Mouse (Mus musculus) kidney, postnatal 10 days (tissue): ENCODE data around the gene Aldh1a3.
A peak's percentile ranks its signal among the peaks of the same experiment; 100 is the strongest.

Experiments used
- DNase-seq: peaks from one replicate; pipeline ENCODE4 v3.0.0; 2021; ENCODE audit warnings: mixed read lengths

The Aldh1a3 gene

GRCm38 (mm10) chr7:66427437-66428161 lies at the start of gene Aldh1a3:
Aldh1a3 (minus strand) TSS chr7:66427517.
- peak; percentile 79 for DNase-seq

- no peak for DNase-seq
These were observed 49.0 kb upstream of the Aldh1a3 start for GRCm38 (mm10) chr7:66476289-66476688.

GRCm38 (mm10) chr7:66471641-66472216 lies 44.4 kb upstream of the Aldh1a3 start:
- DNase-seq, result peak; percentile 35

DNA sequence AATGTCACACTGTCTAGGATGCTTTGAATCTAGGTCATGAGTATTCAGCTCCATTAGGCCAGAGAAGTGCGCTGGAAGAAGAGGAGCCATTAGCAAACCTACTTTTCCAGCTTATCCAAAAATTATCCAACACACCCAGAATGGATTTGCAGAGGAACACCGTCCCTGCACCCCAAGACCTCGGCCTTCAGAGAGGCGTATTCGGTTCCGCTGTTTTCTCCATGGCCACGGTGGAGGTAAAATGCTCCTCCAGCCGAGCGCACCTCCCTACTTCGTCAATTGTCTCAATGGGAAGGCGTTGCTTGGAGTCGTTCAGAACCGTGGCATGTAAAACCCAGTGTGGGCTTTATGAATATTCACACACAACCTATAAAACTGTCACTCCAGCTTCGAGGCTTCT lies 39.3 kb upstream of the Aldh1a3 start:
- DNase-seq, result no peak

GRCm38 (mm10) chr7:66465241-66465640 lies 37.9 kb upstream of the Aldh1a3 start:
- no peak for DNase-seq

GRCm38 (mm10) chr7:66463081-66463480 lies 35.8 kb upstream of the Aldh1a3 start:
- DNase-seq, result no peak

DNA sequence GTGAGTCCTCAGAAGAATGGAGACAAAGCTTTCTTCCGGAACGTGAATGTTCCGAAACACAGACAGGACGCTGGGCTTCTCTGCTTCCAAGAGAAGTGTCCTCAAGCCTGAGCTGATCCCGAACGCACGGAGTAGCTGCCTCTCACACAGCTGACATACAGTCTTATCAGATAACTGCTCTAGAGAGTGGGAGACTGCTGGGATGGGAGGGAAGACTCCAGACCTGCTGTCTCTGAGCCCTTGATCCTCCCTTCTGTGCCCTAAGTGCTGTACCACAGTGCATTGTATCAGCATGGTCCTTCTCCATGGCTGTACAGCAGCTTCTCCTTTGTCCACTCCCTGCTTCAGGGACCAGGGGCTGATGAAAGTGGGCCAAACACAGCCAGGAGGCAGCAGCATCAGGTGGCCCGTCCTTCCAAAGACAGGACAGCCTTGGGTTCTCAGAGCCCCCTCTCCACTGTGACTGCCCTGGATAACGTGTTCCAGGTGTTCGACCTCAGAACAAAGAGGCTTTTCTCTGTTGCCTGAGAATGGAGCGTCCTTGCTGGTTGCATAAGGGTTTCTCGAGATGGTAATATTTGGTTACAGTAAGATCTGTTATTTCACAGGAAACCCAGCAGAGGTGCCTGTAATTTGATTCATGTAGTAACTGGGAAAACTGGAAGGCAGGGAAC lies 24.4 kb upstream of the Aldh1a3 start:
- DNase-seq, result no peak

- DNase-seq, result peak; percentile 51
These were observed 22.8 kb upstream of the Aldh1a3 start for GRCm38 (mm10) chr7:66449971-66450752.

DNA sequence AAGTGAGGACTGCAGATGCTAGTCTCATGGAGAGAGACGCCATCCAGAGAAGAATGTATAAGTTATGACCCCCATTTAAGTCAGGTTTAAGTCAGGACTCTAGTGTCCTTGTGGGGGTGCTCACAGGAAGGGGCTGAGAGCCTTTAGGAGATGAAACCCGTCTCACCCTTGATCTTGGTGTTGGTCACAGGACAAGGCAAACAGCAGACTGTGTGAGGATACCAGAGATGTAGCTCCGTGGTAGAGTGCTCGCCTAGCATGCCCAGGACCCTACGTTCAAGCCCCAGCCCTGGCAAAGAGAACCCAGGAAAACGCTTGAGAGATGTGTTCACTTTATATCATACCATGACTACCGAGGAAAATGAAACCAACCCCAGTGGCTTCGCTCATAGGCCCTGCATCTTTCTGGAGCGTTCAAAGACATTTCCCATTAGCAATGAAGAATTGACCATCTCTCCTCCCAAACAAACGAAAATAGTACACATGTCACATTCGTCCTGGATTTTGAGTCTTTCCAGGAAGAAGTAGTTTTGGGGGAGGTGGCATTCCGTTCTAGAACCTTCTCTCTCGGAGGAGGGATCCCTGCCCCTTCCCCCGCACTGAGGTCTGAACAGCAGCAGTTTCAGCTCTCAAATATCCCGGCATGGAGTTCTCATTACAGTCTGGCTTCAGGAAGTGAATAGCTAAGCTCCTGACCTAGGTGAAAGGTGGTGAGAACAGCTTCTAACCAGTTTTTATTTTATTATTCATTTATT lies 21.6 kb upstream of the Aldh1a3 start:
- DNase-seq, result no peak

- DNase-seq, result no peak
These were observed 21.0 kb upstream of the Aldh1a3 start for GRCm38 (mm10) chr7:66448304-66448703.

DNA sequence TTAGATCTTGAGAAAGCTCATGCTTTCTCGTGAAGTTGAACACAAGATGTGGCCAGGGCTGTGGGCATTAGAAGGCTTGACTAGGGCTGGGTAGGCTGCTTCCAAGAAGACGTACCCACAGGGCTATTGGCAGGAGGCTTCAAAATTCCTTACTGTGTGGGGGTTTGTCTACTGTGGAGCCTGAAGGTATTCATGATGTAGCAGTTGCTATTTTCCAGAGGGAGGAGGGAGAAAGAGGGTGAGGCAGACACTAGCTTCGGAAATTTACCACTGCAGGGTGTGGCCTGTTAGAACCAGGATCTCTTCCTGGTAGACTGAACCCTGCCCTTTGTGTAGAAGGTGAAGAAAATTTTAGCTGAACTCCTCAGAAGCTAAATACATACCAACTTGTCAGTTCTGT lies 19.5 kb upstream of the Aldh1a3 start:
- DNase-seq, result no peak

DNA sequence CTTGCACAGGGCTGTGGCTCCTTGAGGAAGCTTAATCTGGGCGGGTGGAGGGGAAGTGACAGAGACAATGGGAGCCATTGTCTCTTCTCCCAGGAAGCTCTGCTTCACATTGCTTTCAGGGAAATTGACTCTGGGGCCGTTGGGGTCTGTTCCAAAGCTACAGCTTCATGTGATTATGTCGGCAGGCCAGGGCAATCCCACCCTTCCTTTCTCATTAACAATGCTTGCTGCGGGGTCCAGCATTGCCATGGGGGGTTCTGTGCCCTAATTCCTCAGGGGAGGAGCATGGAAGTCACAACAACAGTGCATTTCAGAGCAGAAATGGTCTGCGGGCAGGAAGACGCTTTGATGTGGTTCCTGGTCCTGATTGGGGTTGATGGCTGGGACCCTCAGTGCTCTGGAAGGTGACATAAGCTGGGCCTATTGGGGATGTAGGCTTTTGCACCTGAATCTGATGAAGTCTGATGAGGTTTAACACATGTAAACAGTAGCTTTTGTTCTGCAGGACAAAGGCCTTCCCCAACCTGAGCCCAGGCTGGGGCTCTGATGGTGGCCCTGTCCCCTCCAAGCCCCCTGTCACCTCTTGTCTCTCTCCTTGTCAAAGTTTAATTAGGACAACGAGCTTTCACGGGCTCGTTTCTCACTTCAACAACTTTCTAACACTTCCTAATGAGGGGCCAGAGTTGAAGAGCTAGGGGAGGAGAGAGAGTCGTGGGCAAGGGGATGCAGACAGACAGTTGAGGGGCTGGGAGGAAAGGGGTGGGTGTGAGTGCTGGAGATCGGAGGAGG lies 18.0 kb upstream of the Aldh1a3 start:
- DNase-seq, result no peak

DNA sequence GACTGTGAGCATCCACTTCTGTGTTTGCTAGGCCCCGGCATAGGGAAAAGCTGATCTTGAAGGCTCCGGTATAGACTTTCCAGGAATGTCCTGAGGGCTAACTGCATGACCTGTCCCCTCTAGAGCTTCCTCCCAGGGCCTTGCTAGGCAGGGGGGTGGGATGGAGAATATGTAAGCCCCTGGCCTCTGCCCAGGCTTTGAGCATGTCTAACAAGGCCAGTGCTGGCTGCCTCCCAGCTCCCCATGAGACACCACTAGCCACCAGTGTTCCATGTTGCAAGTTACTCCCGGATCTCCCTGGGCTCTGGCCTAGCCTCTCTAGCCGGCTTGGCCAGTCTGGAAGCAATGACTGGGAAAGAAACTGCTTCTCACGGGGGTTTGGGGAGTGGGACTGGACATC lies 17.4 kb upstream of the Aldh1a3 start:
- DNase-seq, result peak; percentile 24

- peak; percentile 62 for DNase-seq
These were observed 15.4 kb upstream of the Aldh1a3 start for GRCm38 (mm10) chr7:66442501-66443369.

DNA sequence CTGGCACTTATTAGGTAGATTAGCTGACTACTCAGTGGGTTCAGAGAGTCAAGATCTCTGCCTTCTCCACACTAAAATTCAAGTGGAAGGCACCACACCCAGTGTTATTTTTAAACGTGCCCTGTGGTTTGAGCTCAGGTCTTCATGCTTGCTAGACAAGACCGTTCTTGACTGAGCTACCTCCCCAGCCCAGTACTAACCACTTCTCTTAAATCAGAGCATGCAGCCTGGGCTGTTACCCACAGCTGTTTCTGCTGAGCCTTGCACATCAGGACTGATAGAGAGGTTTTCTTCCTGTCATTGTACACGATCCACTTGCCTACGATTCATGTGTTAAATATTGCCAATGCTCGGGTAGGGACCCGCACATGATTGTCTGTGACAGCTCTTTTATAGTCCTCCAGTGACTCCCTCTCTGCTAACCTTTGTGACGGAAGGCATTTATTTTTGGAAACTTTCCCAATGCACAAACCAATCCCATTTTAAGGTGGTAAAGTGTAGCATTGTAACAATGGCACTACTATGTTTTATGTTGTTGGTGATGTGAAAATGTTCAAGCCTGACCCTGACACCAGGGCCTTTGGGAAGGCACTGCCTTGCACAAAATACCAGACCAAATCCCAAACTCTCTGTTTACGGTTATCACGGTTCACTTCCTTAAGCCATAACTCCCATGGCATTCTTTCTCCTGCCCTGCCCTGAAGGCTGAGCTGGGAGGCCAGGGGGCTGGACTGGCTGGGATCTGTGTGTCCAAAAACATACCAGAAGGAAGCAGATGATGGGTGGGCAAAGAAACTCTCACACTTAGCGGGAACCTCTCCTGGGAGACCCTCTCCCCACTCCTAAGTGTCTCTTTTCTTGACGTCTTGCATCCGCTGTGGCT lies 11.7 kb upstream of the Aldh1a3 start:
- DNase-seq, result peak; percentile 25

DNA sequence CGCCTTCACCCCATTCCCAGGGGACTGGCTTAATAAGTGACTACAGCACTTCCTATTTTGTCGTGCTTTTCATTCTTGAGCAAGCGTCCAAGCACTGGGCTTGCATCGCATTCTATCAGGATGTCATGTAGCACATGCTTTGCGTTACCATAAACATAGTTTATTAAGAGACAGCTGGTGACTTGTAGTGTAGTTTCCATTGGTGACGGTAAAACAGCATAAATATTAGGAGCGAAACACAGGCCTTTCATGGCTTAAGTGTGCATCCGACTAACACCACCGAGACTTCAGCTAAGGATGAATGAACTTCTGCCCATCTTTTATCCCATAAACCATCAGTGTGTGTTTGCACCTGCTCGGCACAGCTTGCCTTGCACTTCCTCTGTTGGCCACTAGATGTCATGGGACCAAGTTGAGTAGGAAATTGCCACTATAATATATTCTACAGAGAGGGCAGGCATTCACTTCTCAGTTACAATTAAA lies 7.2 kb upstream of the Aldh1a3 start:
- DNase-seq, result peak; percentile 84

DNA sequence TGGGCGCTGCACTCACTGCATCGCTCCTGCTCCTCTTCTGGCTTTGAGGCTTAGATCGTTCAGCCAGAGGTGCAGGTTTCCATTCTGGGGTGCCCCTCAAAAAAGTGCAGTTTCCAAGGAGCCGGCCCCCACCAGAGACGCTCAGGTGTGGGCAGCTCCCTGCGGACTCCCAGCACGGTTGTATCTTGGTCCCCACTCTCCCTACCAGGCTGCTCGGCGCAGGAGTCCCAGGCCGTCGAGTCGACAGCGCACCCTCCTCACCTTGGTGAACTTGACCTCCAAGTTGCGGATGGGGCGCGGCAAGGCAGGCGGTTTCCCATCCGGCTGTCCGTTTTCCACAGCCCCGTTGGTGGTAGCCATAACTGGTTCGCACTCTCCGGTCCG lies 272 bp downstream of the Aldh1a3 start:
- no peak for DNase-seq

DNA sequence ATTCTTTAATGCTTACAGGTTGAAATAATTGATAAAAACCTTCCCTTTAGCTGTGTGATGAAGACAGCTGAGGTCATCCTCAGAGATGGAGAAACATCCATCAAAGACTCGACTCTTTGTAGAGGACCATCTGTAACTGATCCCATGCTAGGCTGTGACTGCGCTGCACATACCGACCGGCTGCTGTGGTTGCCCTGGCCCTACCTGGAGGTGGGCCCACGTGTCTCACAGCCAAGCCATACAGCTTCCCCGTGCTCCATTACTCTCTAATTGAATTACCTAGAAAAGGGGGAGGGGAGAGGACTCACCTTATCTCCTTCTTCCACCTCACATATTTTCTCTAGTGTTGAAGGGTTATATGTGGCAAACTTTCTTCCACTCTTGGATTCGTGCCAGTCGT lies 5.4 kb downstream of the Aldh1a3 start:
- DNase-seq, result no peak

DNA sequence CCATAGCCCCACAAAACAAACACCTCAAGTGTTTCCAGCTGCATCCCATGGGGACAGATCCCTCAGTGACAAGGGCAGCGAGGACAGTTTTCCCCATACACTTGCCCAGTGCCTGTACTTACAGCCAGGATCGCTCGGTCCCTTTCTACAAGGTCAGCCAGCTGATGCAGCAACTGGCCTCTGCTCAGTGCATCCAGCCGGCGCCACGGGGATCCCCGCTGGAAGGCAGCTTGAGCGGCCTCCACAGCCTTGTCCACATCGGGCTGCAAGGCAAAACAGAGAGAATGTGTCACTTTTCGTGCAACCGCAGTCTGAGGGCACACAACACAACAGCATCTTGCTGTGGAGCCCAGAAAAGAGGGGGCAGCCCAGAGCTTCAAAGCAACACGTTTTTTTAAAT lies 8.3 kb downstream of the Aldh1a3 start:
- no peak for DNase-seq

DNA sequence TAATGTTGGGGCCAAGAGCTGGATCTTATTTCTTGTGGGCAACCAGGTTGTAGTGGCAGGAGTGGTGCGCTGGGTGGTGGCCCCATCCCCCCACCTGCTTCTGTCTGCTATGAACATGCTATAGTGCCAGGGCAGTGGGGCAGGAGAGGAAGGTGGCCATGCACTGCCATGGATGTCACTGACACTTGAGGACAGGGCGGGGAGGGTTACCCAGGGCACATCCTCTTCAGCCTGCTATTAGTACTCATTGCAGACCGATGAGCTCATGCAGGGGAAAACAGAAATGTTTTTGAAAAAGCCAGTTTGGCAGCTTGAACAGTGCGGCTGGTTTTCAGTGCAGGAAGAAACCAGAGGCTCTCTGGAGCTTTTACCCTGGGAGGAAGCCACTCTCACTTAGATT lies 10.5 kb downstream of the Aldh1a3 start:
- DNase-seq, result no peak
